Mouse (Mus musculus) CH12.LX (cell line): ENCODE data around the gene Tbc1d22a. TPM values are rescaled to one million over a fixed set of nuclear protein-coding genes. Genes with fewer than 3 reads are reported as not detected.

Experiments used
- DNase-seq: peaks from one replicate; pipeline ENCODE4 v3.0.0-alpha.2; 2013; ENCODE audit errors: extremely low read depth
- H3K27ac ChIP-seq: 2 replicates; pipeline ENCODE4 v1.5.1; 2012; ENCODE audit warnings: low read depth, mild to moderate bottlenecking, control low read depth, moderate library complexity; ENCODE audit not compliant: insufficient read depth
- H3K27me3 ChIP-seq: replicated peaks from 2 replicates; pipeline ENCODE3; 2012; ENCODE audit warnings: inconsistent platforms
- H3K36me3 ChIP-seq, 2 experiments: replicated peaks in 1 of 2; 2 replicates each; pipeline versions ENCODE3 to v1.6.1; 2012; ENCODE audit warnings: inconsistent platforms in 1 of 2, low read length in 1 of 2, mild to moderate bottlenecking in 1 of 2, mixed read lengths in 1 of 2, moderate library complexity in 1 of 2; ENCODE audit not compliant: control insufficient read depth in 1 of 2, insufficient read depth in 1 of 2
- H3K4me1 ChIP-seq, 2 experiments: 2 replicates each; pipeline ENCODE4 v1.6.1; 2012; ENCODE audit warnings: inconsistent platforms in 1 of 2, moderate library complexity in 1 of 2; ENCODE audit not compliant: insufficient read depth in 2 of 2, control insufficient read depth in 1 of 2
- H3K4me2 ChIP-seq: 2 replicates; pipeline ENCODE4 v1.6.1; 2012; ENCODE audit warnings: low read depth, mild to moderate bottlenecking, control low read depth; ENCODE audit not compliant: poor library complexity, insufficient read depth, severe bottlenecking
- H3K4me3 ChIP-seq, 3 experiments: fragments of 150-350 bp in 1 of 3; sonication (generic) in 1 of 3; replicated peaks in 1 of 3; 2 replicates each; pipeline versions ENCODE3 to v1.5.1; 2011 to 2012; ENCODE audit warnings: low read depth in 2 of 3, low read length in 2 of 3, mild to moderate bottlenecking in 2 of 3, moderate library complexity in 2 of 3, control low read depth in 1 of 3, improper control_type of control experiment in 1 of 3, inconsistent platforms in 1 of 3, mixed read lengths in 1 of 3; ENCODE audit not compliant: poor library complexity in 1 of 3
- H3K79me2 ChIP-seq: replicated peaks from 2 replicates; pipeline ENCODE4 v1.6.1; 2012; ENCODE audit warnings: mild to moderate bottlenecking, moderate library complexity; ENCODE audit not compliant: control insufficient read depth, poor library complexity, insufficient read depth, severe bottlenecking; ENCODE audit errors: extremely low read depth
- H3K9ac ChIP-seq: 2 replicates; pipeline ENCODE4 v1.6.1; 2012; ENCODE audit warnings: low read depth, mild to moderate bottlenecking, control low read depth, moderate library complexity; ENCODE audit not compliant: insufficient read depth
- H3K9me3 ChIP-seq: replicated peaks from 2 replicates; pipeline ENCODE3; 2012; ENCODE audit warnings: low read length, inconsistent platforms, mixed read lengths
- CHD1 ChIP-seq: IDR thresholded peaks from 2 replicates; pipeline ENCODE4 v1.6.1; 2012; ENCODE audit warnings: low read depth, low read length, improper control_type of control experiment, inconsistent platforms
- CHD2 ChIP-seq: IDR thresholded peaks from 2 replicates; pipeline ENCODE4 v1.6.1; 2011; ENCODE audit warnings: low read length, improper control_type of control experiment
- E2F4 ChIP-seq: IDR thresholded peaks from 2 replicates; pipeline ENCODE4 v1.6.1; 2011; ENCODE audit warnings: low read depth, low read length, improper control_type of control experiment; ENCODE audit not compliant: insufficient replicate concordance
- IRF4 ChIP-seq: IDR thresholded peaks from 2 replicates; pipeline ENCODE4 v1.6.1; 2014; ENCODE audit warnings: low read depth, mild to moderate bottlenecking, inconsistent platforms, low read length, improper control_type of control experiment
- JUN ChIP-seq: IDR thresholded peaks from 2 replicates; pipeline ENCODE4 v1.6.1; 2011; ENCODE audit warnings: low read depth, mild to moderate bottlenecking, low read length, improper control_type of control experiment, moderate library complexity; ENCODE audit not compliant: insufficient read depth
- JUND ChIP-seq: conservative IDR thresholded peaks from 2 replicates; pipeline ENCODE4 v1.6.1; 2011; ENCODE audit warnings: low read depth, low read length, improper control_type of control experiment
- MAX ChIP-seq: IDR thresholded peaks from 2 replicates; pipeline ENCODE4 v1.6.1; 2011; ENCODE audit warnings: low read length, improper control_type of control experiment
- MXI1 ChIP-seq: IDR thresholded peaks from 2 replicates; pipeline ENCODE4 v1.6.1; 2011; ENCODE audit warnings: mild to moderate bottlenecking, low read depth, low read length, improper control_type of control experiment
- NELFE ChIP-seq: IDR thresholded peaks from 2 replicates; pipeline ENCODE4 v1.6.1; 2011; ENCODE audit warnings: low read depth, low read length, improper control_type of control experiment
- NRF1 ChIP-seq: IDR thresholded peaks from 2 replicates; pipeline ENCODE4 v1.6.1; 2014; ENCODE audit warnings: low read depth, mild to moderate bottlenecking, inconsistent platforms, low read length, improper control_type of control experiment, moderate library complexity
- POLR2A ChIP-seq: IDR thresholded peaks from 2 replicates; pipeline ENCODE4 v1.6.1; 2011; ENCODE audit warnings: low read depth, mild to moderate bottlenecking, improper control_type of control experiment, low read length
- RCOR1 ChIP-seq: conservative IDR thresholded peaks from 2 replicates; pipeline ENCODE4 v1.6.1; 2012; ENCODE audit warnings: low read depth, mild to moderate bottlenecking, inconsistent platforms, low read length, improper control_type of control experiment
- TBP ChIP-seq: conservative IDR thresholded peaks from 2 replicates; pipeline ENCODE4 v1.6.1; 2011; ENCODE audit warnings: low read depth, low read length, improper control_type of control experiment
- USF1 ChIP-seq: IDR thresholded peaks from 2 replicates; pipeline ENCODE4 v1.6.1; 2014; ENCODE audit warnings: low read depth, mild to moderate bottlenecking, inconsistent platforms, low read length, improper control_type of control experiment
- USF2 ChIP-seq: conservative IDR thresholded peaks from 2 replicates; pipeline ENCODE4 v1.6.1; 2011; ENCODE audit warnings: low read depth, low read length, improper control_type of control experiment
- ZC3H11A ChIP-seq: IDR thresholded peaks from 2 replicates; pipeline ENCODE4 v1.6.1; 2012; ENCODE audit warnings: low read depth, mild to moderate bottlenecking, inconsistent platforms, low read length, improper control_type of control experiment
- ZMIZ1 ChIP-seq: IDR thresholded peaks from 2 replicates; pipeline ENCODE4 v1.6.1; 2012; ENCODE audit warnings: low read depth, mild to moderate bottlenecking, inconsistent platforms, low read length, improper control_type of control experiment
- ZNF384 ChIP-seq: IDR thresholded peaks from 2 replicates; pipeline ENCODE4 v1.6.1; 2012; ENCODE audit warnings: low read depth, low read length, improper control_type of control experiment, inconsistent platforms
- dilution Hi-C: fragments of 300-500 bp; cut with MboI; formaldehyde crosslinking; loops from 2 replicates; pipeline ENCODE4 v1.14.3; 2020; ENCODE audit warnings: low sequenced_read_pairs; ENCODE audit not compliant: extremely low pct_unique_long_range_greater_than_20kb, extremely low pct_ligation_motif_present
- in situ Hi-C: fragments of 300-500 bp; cut with MboI; formaldehyde crosslinking; loops from 3 replicates; pipeline ENCODE4 v1.14.3; 2019; ENCODE audit warnings: low sequenced_read_pairs, low pct_ligation_motif_present, low pct_unique_long_range_greater_than_20kb, mixed read lengths
- polyA plus RNA-seq: library from polyadenylated mRNA; unstranded; fragments of >175 nt; gene quantifications from 2 replicates; pipeline ENCODE4 v1.2.1, GENCODE M21; 2012; ENCODE audit warnings: low read depth; ENCODE audit not compliant: insufficient read length
- total RNA-seq, 2 experiments: library from RNA; depleted of rRNA; stranded (reverse); fragments of 300-350 nt in 1 of 2; fragments of >200 nt in 1 of 2; gene quantifications; 2 replicates each; pipeline ENCODE4 v1.2.3; 2012 to 2014

Tbc1d22a gene
- total and polyA plus RNA-seq, 3 experiments: 17.6 to 20.2 (median 19.4) TPM

DNA sequence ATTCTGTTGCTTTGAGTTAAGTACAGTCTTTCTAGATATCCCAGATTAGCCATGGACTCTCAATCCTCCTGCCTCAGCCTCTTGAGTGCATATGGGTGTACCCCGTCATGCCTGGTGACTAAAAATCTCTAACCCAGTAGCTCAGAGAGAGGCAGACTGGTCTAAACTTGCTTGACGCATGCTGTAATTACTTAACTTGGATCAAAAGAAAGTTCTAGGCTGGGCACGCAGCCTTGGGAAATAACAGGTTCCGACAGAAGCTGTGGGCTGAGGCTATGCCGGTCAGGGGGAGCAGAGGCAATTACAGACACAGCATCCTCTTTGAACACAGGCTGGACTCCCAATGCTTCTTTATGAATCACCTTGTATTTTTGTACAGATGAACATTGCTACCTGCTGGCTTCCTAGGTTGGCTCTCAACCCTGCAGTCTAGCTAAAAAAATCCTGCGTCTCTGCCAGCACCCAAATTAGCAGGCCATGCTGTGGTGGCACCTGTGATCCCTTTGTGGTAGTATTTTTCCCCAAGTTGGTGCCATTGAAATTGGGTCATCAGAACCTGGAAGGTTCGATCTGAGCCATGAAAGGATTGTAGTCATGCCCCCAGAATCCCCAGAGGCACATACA is 47.1 kb upstream of the Tbc1d22a start:
- Histone ChIP-seq H3K36me3 (peaks cover 4 to 7% of the 10 kb centered on the region in 2 experiments), H3K9me3 (no peaks in the 10 kb centered on the region), H3K79me2 (0 out of 2 replicates have a peak, but pooled peaks cover 3% of the 10 kb centered on the region), H3K4me1 (peaks cover 7 to 10% of the 10 kb centered on the region in 2 experiments), H3K27me3 (peaks cover 17% of the 10 kb centered on the region), H3K9ac (no peak overlapping the region), H3K27ac (no peak overlapping the region), H3K4me2 (no peak overlapping the region), H3K4me3 (no peak overlapping the region)
- in situ Hi-C loops: loop anchor here (10.0 kb wide), 1 partner anchor 48 kb away; the partner anchor contains the start of gene Tbc1d22a
- DNase-seq: no peak
- TF ChIP-seq ZNF384: no peak
- dilution Hi-C loops: no loop called here

- dilution Hi-C loops: no loop called here
- Histone ChIP-seq H3K27ac (no peak overlapping the region; the same call in 1 of the 2 replicates), H3K4me3 (no peak overlapping the region), H3K79me2 (0 out of 2 replicates have a peak, but pooled peaks cover 3% of the 10 kb centered on the region), H3K9me3 (no peaks in the 10 kb centered on the region), H3K36me3 (peaks cover 4 to 7% of the 10 kb centered on the region in 2 experiments), H3K4me2 (no peak overlapping the region), H3K4me1 (peaks cover 15 to 18% of the 10 kb centered on the region in 2 experiments), H3K27me3 (peaks cover 18% of the 10 kb centered on the region), H3K9ac (no peak overlapping the region)
- in situ Hi-C loops: loop anchor here (10.0 kb wide), 1 partner anchor 47 kb away; the partner anchor contains the start of gene Tbc1d22a
- TF ChIP-seq MXI1 (no peak), TBP (no peak), RCOR1 (no peak), CHD1 (no peak), POLR2A (no peak), USF2 (no peak), JUND (no peak), MAX (no peak), CHD2 (no peak)
- no peak for DNase-seq
These were observed 46.3 kb upstream of the Tbc1d22a start for GRCm38 (mm10) chr15:86167787-86168504.

DNA sequence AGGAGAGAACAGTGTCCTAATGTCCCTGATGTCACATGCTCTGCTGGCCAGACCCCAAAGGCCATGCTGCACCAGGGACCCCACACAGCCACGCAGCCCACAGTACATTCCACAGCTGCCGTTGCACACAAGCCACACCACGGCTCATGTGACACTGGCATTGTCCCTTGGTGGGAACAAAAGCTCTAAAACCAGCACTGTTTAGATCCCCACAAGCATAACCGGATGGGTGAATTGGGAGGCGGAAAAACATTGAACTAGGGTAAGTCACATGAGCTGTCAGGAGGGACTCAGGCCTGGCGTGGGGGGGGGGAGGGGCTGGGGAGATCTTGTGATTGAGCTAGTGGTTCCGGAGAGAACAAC is 45.8 kb upstream of the Tbc1d22a start:
- in situ Hi-C loops (loop anchor here (10.0 kb wide), 1 partner anchor 46 kb away; the partner anchor contains the start of gene Tbc1d22a), dilution Hi-C loops (no loop called here)
- H3K36me3 ChIP-seq: peaks cover 4 to 7% of the 10 kb centered on the region in 2 experiments
- 0 out of 2 replicates have a peak, but pooled peaks cover 3% of the 10 kb centered on the region for H3K79me2 ChIP-seq
- no peak for DNase-seq
- H3K9ac ChIP-seq: no peak overlapping the region
- no peaks in the 10 kb centered on the region for H3K9me3 ChIP-seq
- no peak overlapping the region for H3K4me2 ChIP-seq
- no peak overlapping the region; the same call in 1 of the 2 replicates for H3K27ac ChIP-seq
- H3K4me1 ChIP-seq: peaks cover 21 to 22% of the 10 kb centered on the region in 2 experiments
- TF ChIP-seq E2F4 (no peak), ZMIZ1 (no peak), JUN (no peak), ZC3H11A (no peak), USF2 (no peak), TBP (no peak), NRF1 (no peak), IRF4 (no peak), JUND (no peak), ZNF384 (no peak), NELFE (no peak), USF1 (no peak)
- H3K4me3 ChIP-seq: no peak overlapping the region
- H3K27me3 ChIP-seq: peaks cover 18% of the 10 kb centered on the region
